Mouse (Mus musculus): ENCODE measurements around the gene Plekha5.
"Not testable (repeated sequence)": the region's sequence is repeated elsewhere in the genome, so short reads cannot be mapped to it uniquely, and the experiment has no call there.

Gene Plekha5

DNA sequence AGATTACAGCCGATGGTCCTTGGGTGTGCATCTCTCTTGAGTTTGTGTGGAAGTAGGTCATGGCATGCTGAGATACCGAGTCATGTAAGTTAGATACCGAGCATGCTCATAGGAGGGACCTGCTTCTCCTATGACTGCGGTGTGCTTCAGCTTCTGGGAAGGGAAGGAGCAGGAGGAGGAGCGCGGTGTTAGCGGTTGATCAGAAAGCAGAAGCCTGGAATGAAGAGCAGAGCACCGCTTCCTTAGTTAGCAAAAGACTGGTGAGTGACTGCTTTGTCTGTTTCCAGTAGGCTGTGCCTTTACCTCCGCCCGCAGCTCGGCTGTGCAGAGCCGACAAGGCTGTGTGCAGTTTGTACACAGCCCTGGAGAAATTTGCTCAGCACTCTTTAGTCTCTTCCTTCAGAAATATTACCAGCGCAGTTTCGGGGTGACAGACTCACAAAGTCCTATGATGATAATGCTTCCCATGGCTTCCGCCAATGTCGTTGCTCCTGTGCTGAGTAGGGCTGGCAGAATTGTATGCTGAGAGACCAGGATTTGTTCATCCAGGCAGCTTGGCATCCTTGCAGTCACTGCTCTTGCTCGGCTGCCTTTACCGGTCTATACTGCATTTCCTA lies 67.2 kb downstream of the Plekha5 start:
- DNase-seq: no peak

DNA sequence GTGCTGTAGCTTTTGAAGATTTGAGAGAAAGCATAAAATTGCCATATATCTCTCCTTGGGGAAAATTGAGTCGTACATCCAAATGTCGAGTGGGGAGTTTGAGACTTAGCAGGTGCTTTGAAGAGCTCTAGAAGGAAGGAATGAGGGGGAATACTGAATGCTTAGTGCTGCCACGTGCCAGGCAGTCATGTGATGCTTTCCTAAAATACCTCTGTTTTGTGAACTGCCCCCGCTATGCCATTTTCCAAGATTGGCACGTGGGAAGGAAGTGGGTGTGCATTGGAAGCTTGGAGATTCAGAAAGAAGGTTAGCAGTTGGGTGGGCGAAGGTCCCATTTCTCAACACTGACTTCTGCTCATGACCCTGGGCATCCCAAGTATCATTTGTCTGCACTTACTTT lies 68.2 kb downstream of the Plekha5 start:
- no peak for DNase-seq

DNA sequence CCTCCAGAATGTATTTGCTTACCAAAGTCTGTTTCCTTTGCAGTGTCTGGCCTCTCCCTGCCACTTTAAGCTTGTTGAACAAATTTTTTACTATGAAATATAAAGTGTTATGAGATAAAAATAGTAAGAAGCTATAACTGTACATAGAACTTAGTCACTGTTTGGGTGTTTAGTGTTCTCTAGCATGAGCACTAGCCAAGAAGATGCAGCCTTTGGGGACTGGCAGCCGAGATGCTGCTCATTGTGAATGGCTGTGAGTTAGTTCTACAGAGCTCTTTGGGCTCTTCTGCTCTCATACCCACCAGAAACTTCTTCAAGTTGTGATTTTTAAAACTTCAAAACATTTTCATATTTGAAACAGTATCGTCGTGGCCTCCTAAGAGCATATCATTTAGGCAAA lies 74.2 kb downstream of the Plekha5 start:
- no peak for DNase-seq

DNA sequence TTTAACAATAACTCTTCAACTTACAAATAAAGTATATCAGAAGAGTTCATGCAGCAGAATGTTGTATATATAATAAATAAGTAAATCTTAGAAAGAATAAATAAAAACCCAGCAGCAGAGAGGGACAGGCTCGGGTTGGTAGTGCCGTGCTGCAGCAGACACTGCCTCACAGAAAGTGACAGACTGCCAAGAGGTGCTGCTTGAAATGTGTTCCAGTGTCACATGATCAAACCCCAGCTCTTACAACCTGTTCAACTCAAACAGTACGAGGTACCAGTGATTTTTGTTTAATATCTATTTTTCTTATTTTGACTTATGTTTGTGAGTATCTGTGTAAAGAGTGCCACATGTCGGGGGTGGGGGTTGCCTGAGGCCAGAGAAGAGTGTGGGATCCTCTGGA lies 75.1 kb downstream of the Plekha5 start:
- no peak for DNase-seq

DNA sequence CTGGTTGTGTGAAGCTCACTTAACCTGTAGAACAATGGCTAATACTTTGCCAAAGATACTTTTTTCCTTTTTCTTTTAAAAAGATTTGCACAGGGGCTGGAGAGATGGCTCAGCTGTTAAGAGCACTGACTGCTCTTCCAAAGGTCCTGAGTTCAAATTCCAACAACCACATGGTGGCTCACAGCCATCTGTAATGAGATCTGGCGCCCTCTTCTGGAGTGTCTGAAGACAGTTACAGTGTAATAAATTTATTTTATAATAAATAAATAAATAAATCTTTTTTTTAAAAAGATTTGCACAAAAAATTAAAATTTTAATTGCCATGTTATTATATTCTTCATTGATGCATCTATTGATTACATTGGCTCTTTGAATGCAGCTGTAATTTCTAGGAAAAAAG lies 77.0 kb downstream of the Plekha5 start:
- DNase-seq: not testable (repeated sequence)

DNA sequence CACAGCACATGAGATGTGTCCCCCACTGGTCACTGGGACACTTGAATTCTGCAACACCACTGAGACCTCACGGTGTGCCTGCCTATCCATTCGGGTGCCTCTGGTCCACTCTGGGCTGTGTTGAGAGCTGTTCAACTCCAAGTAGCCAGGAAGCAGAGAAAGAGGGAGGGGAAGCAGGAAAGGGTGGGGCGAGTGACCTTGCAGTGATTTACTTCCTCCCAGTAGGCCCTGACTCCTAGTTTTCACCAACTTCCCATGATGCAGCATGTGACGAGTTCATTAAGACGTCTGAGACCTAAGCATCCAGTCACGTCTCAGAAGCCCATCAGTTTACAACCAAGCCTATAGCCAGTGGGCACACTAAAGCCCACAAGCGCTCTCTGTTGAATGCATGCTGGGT lies 78.0 kb downstream of the Plekha5 start:
- DNase-seq: no peak

DNA sequence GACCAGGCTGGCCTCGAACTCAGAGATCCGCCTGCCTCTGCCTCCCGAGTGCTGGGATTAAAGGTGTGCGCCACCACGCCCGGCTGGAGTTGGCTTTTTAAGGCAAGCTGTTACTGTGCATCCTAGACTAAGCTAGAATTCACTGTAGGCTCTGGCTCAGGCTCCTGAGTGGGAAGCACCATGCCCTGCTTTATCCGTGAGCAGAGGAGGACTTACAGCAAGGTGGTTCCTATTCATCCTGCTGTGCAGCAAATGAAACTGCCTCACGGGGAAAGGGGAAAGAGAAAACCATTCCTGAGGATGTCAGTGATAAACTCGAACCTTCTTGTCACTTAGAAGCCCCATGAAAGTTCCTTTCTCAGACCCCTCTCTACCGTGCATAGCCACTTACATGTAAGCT lies 80.9 kb downstream of the Plekha5 start:
- no peak for DNase-seq

DNA sequence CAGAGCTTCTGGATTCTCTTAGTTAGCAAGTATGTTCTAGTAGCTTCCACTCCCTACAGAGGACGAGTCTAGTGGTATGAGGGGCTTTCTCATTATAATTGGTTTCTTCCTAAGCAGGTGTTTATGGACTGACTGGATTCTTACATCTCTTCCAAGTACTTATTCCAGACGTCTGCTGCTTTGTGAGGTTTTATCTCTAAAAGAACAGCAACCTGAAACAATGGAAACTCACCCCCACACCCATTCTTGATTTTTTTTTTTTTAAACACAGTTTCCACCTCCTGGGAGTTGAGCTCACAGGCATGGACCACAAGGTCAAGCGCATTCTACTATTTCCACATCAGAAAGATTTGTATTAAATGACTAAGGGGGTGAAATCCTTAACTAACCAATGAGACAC lies 83.8 kb downstream of the Plekha5 start:
- no peak for DNase-seq

DNA sequence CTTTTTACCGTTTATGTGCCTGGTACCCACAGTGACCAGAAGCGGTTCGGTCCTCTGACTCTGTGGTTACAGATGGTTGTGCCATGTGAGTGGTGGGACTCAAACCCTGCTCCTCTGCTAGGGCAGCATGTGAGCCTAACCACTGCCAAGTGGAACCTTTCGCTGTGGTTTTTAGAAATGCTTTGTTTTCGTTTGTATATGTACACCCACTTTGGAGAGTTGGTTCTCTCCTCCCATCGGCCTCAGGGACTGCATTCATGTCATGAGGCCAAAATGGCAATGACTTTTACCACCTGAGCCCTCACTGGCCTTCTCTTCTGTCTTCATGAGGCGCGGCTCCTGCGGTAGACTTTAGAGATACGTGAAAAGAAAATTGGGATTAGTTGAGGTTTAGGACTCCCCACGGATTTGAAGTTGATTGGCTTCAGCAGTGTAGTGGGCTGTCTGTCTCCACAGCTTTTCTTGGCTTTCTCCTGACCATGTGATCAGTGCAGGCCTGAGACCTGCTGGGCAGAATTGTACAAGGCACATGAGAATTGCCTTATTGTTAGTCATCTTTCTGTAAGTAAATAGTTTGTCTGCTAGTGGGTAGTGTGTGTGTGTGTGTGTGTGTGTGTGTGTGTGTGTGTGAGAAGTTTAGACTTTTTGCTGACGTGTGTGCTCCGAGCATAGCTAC lies 84.8 kb downstream of the Plekha5 start:
- DNase-seq: no peak

DNA sequence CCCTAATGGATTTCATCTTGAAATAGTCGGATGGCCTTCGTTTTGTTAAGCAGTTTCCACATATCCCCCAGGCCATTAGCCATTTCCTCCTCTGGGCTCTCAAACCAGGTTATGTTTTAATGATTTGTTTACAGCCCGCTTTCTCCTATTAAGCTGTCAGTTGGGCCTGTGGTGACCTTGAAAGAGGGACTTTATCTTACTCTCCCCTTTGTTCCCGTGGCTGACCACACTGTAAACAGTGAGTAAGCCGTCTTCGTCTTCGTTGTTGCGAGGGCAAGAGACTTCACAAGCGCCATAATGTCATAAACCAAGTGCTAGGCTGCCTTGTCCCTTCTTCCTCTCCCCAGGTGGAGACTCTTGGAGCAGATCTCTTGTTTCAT lies 85.3 kb downstream of the Plekha5 start:
- DNase-seq: no peak

DNA sequence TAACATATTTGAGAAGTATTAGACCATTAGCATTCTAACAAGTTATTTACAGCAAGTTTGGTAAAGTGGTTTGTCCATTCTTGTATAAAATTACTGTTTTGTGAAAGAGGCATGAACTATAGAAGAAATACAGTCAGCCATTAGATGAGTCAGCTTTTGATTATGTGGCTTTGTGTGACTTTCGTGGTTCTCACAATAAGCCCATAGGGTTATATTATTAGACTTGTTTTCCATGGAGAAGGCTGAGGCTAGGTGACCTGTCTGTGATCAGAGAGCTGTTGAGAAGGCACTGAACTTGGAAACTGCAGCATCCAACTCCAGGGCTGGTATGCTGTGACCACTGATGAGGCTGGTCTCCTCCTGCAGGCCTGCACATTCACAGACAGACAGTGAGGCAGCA lies 88.2 kb downstream of the Plekha5 start:
- no peak for DNase-seq

DNA sequence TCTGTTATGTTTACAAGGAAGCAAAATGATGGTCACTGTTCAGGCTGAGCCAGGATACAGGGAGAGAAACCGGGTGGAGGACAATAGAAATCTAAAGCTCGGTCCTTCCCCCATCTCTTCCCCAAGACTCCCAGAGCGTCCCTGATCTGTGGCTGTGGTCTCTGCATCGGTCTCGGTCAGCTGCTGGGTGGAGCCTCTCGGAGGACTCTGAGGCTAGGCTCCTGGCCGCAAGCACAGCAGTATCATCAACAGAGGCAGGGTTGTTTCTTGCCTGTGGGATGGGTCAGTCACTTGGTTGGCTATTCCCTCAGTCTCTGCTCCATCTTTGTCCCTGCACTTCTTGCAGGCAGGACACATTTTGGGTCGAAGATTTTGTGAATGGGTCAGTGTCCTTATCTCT lies 88.6 kb downstream of the Plekha5 start:
- DNase-seq: no peak

DNA sequence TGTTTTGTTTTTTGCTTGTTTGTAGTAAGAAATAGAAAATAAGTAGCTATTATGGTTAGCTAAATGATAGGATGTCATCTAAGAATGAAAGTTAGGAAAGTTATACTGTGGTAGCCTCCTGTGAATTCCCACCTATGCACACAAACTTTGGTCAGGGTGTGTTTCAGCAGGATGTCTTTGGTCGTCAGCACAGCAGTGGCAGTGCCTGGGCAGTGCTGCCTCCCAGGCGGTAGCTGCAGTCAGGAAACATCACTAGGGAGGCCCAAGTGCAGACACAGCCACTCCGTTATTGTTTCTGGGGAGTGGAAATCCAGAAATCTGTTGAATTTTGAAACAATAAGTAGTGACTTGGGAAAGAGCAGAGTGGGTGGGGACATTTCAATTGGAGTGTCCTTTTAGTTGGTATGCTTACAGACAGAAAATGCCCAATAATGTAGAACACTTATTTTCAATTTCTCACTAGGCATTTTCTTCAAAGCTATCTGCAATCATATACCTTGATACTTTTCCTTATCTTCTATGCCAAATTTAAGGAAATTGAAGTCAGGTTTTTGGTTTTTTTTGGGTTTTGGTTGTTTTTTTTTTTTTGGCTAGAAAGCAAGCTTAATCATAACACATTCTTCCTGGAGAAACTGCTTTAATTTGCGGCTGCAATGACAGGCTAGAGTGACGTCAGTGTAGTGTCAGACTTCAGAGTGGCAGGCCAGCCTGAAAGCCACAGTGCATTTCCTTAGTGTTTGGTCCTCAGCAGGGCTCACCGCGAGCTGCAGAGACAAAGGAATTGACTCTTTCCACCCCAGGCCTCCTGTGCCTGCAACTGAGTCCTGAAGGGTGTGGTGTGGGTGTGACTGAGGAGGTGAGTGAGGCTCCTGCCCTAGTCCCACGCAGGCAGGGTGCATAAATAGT lies 90.6 kb downstream of the Plekha5 start:
- DNase-seq: peak; percentile 33

DNA sequence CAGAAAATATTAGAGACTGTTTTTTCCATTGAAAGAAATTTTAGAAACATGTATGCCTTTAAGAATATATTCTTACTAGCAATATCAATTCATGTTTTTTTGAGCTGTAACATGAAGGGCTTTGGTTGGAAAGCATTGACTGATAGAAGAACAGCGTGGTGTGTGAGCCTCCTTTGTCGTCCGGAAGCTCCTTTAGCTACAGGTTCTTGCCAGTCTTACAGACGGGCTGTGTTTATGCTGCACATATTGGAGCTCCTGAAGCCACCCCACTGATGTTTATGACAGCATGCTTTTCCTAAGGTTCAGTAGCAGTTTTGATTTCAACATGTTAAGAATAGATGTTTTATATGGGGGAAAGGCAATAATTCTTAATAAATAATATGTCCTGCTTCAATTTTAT lies 91.7 kb downstream of the Plekha5 start:
- no peak for DNase-seq

DNA sequence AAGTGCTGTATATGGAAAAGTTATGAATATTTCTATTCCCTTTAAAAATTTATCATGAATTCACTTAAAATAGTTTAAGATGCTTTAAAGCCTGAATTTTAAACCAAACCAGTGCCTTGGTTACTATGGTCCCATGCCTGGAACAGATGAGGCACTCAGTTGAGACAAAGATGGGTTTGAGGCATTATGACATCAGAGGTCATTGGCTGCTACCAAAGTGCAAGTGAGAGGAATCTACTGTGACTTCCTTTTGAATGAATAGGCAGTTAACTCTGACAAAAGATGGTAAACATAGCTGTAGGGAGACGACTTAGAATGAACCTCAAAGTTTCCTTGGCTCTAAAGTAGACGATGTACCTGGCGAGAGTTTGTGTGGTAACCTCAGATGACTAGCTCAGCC lies 92.3 kb downstream of the Plekha5 start:
- DNase-seq: no peak

DNA sequence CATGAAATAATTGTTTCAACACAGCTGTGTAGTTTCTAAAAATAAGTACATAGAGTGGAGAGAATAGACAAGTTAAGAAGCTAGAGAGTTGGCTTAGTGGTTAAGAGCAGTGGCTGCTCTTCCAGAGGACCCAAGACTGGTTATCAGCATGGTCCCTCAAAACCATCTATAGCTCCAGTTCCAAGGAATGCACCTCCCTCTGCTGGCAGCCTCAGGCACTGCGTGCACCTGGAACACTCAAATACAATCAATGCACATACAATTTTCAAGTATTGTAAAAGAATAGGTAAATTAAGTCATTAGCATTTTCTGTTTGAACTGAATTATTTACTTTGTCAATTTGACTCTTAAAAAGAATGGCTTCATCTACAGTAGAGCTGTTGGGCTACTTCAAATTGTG lies 93.3 kb downstream of the Plekha5 start:
- peak; percentile 57 for DNase-seq

DNA sequence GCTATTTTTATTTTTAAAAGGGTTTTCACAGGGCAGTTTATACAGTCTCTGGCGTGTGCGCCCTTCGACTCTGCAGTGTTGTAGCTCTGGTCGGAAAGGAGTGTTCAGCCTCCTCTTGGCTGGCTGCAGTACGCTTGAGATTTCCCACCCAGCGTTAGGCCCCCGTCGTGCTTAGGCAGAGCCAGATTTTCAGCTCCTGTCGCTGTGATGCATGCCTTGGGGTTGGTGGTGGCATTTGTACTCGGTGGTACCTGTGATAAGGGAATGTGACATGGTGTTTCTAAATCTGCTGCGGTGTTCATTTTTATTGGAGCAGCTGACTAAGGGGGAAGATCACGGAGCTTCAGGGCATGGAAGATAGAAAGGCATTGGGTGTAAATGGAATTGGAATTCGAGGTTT lies 95.2 kb downstream of the Plekha5 start:
- DNase-seq: no peak

DNA sequence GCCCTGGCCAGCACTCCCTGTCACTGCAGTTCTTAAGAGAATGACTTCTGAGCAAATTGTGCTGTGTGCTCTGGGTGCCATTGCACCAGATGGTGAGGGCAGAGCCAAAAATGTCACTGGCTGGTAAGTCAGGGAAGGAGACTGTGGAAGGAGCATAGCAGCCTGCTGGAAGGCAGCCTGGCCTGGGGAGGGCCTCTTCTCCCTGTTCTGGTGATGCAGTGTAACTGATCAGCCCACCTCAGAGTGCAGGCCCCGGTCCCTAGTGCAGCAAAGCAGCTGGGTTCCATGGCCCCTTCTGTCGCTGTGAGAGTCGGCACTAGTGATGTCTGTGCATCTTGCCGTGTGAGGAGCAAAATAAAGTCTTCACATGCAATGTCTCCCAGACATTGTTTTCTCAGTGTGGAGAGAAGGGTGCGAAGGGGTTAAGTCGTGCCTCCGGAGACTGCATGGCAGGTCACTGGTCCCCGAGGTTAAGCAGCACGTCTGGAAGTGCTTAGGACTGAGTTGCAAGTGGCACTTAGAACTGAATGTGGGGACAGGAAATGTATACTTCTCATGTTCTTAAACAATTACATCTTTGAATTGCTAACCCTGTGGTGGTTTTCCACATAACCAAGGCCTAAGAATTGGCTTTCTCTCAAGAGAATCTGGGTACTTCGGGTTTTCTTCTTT lies 95.8 kb downstream of the Plekha5 start:
- no peak for DNase-seq

DNA sequence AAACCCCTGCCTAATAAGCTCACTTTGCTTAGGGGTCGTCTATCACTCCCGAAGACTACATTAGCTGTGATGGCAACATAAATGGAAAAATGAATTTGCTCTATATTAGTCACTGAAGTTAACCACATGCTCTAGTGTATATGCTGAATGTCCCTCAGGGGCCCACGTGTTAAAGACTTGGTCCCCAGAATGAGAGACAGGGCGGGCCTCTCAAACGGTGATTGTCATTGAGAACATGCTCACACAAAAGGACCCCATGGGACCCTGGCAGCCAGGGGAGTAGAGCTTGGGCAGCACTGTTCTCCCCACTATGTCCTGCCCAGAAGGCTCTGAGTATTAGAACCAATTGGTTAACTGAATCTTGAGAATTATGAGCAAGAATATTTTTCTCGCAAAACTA lies 97.1 kb downstream of the Plekha5 start:
- DNase-seq: no peak

DNA sequence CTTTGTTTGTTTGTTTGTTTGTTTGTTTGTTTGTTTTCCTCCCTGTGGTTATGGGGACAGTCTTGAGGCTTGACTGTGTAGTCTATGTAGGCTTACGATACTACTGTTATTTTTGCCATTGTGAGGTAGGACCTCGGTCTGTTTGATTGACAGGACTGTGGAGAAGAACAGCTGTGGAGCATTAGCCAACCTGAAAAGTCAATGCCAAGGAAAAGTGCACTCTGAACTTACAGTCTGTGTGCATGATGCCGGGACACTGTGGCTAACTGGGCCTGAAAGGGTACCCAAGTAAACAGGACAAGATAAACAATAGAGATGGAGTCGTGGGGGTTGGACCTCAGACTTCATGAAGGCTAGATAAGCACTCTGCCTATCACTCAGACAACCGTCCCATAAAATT lies 98.0 kb downstream of the Plekha5 start:
- DNase-seq: no peak

DNA sequence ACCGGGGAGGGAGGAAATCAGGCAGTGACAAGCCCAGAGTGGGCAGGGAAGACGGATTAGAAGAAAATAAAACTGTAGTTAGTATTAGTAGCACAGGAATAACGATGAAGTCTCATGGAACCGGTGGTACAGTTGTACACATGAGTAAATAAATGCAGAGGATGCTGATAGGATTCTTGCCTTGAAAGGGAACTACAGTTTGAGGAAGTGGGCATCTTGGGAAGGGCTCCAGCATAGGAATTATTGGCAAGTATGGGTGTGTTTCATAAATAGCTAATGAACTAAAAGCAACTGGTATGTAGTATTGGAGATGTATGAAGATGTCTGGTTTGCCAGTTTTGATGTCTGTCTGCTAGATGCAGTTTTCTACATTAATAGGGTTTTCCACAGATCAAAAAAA lies 99.7 kb downstream of the Plekha5 start:
- no peak for DNase-seq

DNA sequence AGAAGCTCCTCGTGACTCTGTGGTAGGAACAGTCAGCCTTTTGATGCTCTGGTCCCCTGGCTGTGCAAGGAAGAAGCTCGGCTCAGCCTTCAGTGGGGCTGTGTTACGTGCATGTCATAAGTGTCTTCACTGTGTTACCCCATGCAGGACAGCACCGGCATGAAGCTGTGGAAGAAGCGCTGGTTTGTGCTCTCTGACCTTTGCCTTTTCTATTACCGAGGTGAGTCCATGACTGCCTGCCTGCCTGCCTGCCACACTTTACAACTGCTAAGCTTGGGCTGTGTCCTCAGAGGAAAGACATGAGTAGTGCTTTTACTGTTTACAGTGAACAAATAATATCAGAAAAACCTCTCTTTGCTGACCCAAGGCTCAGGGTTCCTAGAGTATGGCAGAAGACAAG lies 104.6 kb downstream of the Plekha5 start:
- no peak for DNase-seq

DNA sequence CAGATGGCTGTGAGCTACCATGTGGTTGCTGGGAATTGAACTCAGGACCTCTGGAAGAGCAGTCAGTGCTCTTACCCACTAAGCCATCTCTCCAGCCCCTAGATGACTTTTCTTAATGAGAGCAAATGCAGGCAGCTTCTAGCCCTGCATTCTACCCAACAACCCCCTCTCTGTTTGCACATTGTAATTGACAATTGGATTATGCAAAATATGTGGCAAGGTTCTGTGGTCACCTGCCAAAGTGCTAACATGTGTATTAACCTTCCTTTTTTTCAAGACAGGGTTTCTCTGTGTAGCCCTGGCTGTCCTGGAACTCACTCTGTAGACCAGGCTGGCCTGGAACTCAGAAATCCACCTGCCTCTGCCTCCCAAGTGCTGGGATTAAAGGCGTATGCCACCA lies 109.0 kb downstream of the Plekha5 start:
- not testable (repeated sequence) for DNase-seq

DNA sequence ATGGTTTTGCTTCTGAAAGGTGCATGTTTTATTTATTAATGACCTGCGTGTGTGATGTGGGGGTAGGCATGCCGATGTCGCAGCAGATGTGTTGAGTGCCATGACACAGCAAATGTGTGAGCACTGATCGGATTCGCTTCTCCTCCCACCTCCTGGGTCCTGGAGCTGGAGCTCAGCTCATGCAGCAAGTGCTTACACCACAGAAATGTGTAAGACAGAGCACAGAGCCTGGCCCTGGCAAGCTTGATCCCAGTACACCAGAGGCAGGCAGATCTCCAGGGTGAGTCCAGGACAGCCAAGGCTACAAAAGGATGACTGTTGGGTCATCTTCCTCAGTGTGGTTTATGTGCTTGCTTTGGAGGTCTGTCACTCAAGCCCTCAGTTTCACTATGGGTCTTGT lies 109.8 kb downstream of the Plekha5 start:
- DNase-seq: no peak

Data from kidney, adult 9 months (tissue).